Mouse (Mus musculus) heart, postnatal 4 days (tissue): ENCODE results near the gene Gpcpd1. TPM values are rescaled to one million over a fixed set of nuclear protein-coding genes. Genes with fewer than 3 reads are reported as not detected.

ENCODE experiments used
- total RNA-seq, 2 experiments: library from RNA; stranded (reverse); gene quantifications; 2 replicates each; pipeline ENCODE4 v1.2.3; 2021

Gene Gpcpd1
- total RNA-seq, 2 experiments from 2014 or later: 62.0 to 71.1 TPM

Other genes with a start within 250 kb of the Gpcpd1 start
- gene Prokr2, start 202.3 kb downstream of the Gpcpd1 start, total RNA-seq: under 1 TPM; 0.29 to 0.45 TPM
- 1 to 10 TPM; 5.3 to 7.4 TPM for gene Shld1, start 99.2 kb upstream of the Gpcpd1 start, total RNA-seq
- under 1 TPM; 0.29 to 0.33 TPM for gene Chgb, start 193.5 kb upstream of the Gpcpd1 start, total RNA-seq
- 10 to 100 TPM; 14.7 to 15.7 TPM for gene Trmt6, start 228.3 kb upstream of the Gpcpd1 start, total RNA-seq
- gene Mcm8, start 228.4 kb upstream of the Gpcpd1 start, total RNA-seq: 1 to 10 TPM; 5.9 to 6.3 TPM